Mouse (Mus musculus): ENCODE data around the gene Smarcd3. TPM values are rescaled to one million over a fixed set of nuclear protein-coding genes. Genes with fewer than 3 reads are reported as not detected.

Smarcd3 gene
- total RNA-seq, 2 experiments from 2014 or later, result 59.2 to 60.7 TPM

DNA sequence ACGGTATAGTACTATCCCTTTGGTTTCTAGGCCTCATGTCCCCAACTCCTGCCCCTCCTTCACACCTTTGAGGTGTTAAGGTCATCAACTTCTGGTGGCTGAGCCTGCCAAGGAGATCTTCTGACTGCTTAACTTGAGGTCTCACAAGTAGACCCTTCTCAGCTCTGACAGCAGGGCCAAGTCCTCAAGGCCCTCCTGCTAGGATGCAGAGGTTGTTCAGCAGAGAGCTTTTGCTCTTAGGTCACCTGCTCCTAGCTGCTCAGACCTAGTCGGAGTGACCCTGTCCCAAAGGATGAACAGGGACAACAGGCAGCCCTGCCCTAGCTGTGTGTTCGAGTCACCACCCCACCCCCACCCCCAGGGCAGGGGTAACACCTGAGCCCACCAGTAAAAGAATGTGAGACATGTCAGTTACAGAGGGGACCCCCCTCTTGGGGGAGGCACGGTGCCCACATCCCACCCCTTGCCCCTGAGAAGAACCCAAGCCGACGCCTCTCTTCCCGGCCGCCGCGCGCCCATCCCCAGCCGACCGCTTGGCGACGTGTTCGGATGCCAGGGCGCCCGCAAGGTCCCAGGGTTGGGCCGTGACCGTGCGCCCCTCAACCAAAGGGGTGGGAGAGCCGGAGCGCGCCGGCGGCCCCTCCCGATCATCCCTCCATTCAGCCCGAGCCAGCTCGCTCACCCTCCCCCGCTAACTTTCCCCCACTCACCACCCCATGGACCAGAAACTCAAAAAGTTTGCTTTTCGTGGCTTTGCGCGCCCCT, 23.0 kb downstream of the Smarcd3 start:
- intact Hi-C loops (cut with DNase I), result no loop called here
- DNase-seq, result peak; percentile 52

DNA sequence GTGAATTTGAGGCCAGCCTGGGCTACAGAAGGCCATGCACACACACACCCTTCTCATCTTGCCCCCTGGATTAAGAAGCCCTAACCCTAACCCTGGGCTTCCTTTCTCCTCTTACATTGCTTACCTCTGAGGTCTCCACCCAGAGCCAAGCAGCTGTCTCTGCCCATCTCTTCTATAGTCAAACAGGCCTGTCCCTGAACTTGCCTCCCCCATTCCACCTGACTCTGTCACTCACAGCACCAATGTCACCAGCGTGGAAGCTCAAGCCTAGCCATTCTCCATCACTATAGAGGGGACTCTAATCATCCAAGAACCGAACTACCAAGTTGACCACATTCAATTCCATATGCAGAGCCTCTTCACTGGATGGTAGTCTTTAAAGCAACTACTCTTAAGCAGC, 24.0 kb downstream of the Smarcd3 start:
- no peak for DNase-seq
- intact Hi-C loops (cut with DNase I), result no loop called here

DNA sequence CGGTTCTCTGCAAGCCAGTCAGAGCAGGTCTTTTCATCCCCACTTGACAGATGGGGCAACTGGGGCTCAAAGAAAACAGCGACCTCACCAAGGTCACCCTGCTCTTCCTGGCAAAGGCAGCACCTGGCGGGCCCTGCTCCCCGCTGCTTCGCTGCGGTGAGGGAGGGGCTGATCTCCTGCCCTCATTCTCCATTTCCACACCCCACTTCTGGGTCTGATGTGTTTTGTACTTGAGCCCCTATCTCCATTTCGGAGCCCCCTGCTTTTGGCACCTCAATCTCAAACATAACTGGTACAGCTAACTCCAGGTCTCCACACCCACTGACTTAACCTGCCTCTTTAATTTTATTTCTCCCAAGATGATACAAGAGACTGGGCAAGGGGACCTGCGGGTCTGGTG, 25.1 kb downstream of the Smarcd3 start:
- DNase-seq, result no peak
- intact Hi-C loops (cut with DNase I), result loop anchor here (1.0 to 5.0 kb wide), 3 partner anchors 52 to 89 kb away; no protein-coding TSS in a partner anchor

DNA sequence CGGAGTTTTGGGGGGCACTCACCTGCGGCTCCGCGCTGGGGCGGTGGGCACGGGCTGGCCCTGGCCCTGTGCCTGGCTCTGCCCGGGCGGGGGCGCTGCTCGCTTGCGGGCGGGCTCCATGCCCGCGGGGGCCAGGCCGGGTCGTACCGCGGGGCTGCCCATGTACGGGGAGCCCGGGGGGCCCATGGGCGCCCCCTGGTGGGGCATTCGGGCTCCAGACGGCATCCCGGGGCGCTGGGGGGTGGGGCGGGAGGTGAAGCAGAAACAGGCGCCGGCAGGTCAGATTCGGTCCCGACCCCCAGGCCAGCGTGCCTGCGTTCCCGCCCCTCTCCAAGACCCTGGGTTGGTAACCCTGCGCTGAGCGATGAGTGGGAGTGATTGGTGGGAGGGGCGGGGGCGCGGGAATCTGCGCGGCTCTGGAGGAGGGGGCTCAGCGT, 25.6 kb downstream of the Smarcd3 start:
- peak; percentile 79 to 85 for DNase-seq
- intact Hi-C loops (cut with DNase I), result loop anchor here (1.0 to 5.0 kb wide), 3 partner anchors 52 to 88 kb away; no protein-coding TSS in a partner anchor

DNA sequence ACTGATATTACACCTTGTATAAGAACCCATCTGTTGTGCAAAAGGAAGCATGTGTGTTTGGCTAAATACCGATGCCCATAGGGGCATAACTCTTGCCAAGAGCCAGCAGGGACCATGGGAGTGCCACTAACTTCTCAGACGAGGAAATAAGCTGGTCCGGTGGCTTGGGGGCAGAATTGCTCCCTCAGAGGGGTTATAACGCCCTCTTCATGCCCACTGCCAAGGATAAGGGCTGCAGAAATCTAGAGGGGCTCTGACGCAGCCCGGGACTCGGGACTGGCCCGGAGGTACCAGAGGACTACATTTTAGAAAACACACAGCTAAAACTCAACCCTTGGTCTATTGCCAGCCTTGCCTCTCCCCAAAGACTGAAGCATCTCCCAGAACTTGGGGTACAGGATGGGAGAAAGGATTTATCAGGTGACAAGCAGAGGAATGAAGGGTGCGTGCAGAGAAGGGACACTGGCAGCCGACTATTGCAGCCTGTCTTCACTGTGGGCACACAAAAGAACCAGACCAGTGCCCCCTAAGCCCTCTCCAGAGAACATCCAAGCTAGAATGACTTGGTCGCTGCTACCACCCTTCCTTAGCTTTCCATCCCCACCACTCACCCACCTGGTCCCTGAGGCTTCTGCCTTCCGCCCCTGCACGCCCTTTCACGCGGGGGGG, 26.2 kb downstream of the Smarcd3 start:
- intact Hi-C loops (cut with DNase I), result loop anchor here (2.0 to 5.0 kb wide), 2 partner anchors 53 to 66 kb away; no protein-coding TSS in a partner anchor
- no peak for DNase-seq

DNA sequence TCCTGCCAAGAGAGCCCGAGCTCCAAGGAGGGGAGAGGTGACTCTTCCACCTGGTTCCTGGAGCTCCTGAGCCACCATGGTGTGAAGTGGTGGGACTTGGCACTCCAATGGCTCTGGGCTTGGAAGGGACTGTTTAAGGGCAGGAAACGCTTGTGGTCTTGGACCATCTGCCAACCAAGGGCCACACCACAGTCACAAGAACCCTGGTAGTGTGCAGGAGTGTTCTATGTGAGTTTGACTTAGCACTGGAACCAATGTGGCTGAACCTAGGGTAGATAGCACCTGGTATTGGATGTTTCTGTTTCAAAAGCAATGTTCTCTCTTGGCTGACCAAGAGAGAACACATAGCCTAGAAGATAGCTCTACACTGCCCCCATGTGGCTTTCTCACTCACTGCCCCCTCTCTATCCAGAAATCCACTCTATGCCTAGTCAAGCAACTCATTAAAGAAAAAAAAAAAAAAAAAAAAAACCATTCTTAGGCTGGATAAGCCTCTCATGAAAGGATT, 26.9 kb downstream of the Smarcd3 start:
- intact Hi-C loops (cut with DNase I), result loop anchor here (5.0 kb wide), 1 partner anchor 65 kb away; no protein-coding TSS in a partner anchor
- peak; percentile 77 to 86 for DNase-seq

DNA sequence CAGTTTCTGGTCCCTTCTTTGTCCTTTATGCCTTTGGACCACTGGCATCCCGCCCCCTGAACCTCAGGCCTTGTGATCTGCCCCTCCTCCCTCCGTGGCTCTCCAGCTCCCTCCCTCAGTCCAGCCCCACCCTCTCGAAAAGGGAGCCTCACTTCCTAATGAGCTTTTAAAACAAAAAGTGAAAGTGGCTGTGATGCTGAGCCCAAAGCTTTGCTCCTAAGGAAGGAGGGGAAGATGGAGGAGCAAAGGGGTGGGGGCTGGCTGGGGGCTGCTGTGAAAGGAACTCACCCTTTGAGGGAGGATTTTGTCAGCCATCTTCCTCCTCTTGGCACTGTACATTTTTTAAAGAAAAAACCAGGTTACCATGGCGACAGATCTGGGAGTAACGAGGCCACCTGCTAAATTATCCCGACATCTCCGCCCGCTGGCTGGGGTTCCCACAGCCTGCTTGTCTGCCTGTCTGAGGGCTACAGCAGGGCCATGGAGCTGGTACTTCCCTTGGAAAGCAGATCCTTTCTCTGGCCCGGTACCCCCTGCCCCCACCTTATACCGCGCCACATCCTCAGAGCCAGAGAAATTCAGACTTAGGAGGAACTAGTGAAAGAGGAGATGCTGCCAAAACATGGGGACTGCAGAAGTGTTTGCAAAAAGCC, 27.6 kb downstream of the Smarcd3 start:
- DNase-seq, result no peak
- intact Hi-C loops (cut with DNase I), result loop anchor here (5.0 kb wide), 1 partner anchor 64 kb away; no protein-coding TSS in a partner anchor

DNA sequence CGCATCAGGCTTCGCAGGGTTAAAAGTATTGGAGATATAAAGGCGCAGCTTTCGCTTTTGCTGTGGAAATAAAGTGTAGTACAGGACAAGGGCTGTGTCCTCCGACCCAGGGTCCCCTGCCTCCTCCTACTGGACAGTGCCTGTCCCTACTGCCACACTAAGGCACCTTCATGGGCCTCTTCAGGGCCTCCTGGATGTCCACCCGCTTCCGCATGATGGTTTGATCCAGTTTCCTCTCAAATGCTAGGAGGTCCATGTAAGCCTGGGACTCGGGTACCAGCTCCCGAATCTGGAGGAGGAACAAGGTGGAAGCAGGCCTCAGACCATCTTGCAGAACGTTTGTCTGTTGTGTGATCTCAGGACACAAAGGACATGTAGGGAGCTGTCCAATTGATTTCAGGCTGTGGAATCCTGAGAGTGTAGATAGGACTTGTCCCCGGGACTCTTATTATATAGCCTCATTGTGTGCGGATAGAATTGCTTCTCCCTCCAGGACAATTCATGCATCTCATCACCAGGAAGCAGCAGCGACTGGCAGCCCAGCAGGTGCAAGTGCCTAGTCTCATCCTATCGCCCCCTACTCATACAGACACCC, 28.3 kb downstream of the Smarcd3 start:
- no peak for DNase-seq
- intact Hi-C loops (cut with DNase I), result loop anchor here (5.0 kb wide), 1 partner anchor 64 kb away; no protein-coding TSS in a partner anchor

DNA sequence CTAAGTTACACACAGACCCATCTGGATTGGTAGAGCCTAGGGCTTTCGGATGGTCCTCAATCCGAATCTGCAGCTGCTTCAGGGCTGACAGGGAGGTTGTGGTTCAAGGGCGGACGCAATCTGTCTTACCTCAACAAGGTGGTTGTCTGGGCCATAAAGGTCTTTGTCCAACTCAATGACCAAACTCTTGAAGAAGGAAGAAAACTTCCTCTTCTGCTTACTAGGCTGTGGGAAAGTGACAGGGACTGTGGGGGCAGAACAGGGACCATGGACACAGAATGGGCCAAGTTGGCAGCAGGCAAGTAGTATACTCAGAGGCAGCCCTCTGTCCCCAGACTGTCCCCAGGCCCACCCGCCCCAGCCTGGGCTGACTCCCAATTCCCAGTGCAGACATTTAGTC, 28.9 kb downstream of the Smarcd3 start:
- intact Hi-C loops (cut with DNase I), result loop anchor here (5.0 kb wide), 1 partner anchor 63 kb away; no protein-coding TSS in a partner anchor
- no peak for DNase-seq

DNA sequence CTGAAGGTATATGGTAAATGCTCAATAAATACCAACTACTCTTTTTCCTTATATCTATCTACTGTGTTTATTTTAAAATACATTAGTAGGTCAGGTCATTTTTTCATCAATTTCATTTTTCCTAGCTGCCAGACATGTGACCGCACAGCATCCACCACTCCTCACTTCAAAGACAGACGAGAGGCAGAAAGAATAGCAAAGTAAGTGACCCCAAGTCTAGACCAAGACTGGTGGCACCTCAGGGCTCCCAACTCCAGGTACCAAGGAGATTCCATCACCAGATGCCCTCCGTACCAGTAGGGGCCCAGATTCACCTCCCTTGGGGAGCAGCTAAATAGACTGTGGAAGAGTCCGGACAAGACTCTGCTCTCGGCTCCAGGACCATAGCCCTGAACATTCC, 29.9 kb downstream of the Smarcd3 start:
- intact Hi-C loops (cut with DNase I), result no loop called here
- no peak for DNase-seq

DNA sequence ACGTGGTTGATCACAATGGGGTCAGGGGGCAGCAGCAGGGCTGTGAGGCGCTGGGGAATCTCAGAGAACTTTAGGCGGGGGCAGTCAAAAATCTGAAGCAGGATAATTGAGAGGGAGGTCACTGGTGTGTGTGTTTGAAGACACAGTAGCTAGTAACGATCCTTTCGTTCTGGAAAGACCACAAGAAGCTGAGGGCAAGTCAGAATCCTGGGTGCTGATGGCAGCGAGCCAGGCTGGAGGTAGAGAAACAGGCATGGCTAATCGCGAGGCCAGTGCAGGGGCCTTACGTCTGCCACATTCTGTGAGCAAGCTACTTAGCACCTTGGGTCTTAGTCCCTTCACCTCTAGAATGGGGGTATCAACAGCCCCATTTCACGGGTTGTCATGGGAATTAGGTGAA, 30.3 kb downstream of the Smarcd3 start:
- no peak for DNase-seq
- intact Hi-C loops (cut with DNase I), result no loop called here

DNA sequence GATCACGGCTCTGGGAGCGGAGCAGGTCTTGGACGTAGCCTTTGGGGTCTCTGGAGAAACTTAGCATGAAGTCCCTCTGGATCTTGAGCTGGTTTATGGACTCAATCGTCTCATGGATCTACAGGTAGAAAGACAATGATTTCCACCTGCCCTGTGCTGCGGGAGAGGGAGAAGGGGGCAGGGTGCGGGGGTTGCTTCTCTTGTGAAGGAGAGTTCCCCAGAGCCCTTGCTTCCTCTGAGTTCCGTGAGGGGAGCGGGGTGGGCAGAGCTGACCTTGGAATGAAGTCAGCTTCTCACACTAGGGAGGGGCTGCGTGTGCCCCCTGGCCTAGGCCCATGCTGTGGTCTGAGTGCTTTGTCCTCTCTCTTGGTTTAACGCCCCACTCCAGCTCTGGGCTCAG, 31.0 kb downstream of the Smarcd3 start:
- intact Hi-C loops (cut with DNase I), result no loop called here
- DNase-seq, result no peak

DNA sequence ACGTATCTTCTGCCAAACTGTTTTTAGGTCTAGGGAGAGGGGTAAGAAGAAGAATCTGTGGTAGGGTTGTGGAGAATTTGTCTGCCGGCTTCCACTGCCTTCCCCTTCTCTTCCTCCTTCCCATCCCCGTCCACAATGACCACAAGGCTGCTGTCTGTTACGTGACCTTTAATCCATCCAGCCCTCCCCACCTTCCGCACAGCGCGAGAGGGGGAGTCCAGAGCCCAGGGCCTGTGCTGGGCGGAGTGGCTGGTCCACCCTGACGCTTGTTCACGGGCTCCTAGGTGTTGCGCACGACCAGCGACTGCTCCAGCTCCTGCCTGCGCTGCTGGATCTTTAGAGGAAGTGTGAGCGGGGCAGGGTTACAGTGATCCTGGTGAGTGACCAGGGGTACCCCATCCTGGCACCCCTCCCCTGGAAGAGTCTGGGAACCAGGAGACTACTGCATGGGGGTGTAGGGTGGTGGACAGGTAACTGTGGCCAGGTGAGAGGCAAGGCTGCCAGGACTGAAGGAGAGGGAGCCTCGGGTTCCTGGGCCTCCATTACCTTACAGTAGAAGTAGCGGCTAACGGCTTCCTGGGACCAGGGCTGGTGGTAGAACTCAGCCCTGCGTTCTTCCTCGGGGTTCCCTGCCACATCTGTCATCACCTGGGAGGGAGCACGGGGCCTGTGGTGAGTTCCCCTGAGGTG, 31.6 kb downstream of the Smarcd3 start:
- DNase-seq, result no peak
- intact Hi-C loops (cut with DNase I), result no loop called here

DNA sequence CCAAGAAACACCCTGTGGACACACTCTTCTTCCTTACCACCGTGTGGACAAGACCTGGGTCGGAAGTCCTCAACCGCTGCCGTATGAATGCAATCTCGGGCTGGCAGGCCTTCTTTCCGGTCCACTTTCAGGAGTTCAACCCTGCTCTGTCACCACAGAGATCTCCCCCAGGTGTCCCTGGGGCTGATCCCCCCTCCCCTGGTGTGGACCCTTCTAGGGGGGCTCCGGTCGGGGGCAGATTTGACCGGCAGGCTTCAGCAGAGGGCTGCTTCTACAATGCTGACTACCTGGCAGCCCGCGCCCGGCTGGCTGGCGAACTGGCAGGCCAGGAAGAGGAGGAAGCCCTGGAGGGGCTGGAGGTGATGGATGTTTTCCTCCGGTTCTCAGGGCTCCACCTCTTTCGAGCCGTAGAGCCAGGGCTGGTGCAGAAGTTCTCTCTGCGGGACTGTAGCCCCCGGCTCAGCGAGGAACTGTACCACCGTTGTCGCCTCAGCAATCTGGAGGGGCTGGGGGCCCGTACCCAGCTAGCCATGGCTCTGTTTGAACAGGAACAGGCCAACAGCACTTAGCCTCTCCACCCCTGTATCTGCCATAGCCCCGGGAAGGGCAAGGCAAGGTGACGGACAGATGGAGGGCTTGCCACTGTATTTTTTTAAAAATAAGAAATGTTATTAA, 32.3 kb downstream of the Smarcd3 start:
- no peak for DNase-seq
- intact Hi-C loops (cut with DNase I), result no loop called here

DNA sequence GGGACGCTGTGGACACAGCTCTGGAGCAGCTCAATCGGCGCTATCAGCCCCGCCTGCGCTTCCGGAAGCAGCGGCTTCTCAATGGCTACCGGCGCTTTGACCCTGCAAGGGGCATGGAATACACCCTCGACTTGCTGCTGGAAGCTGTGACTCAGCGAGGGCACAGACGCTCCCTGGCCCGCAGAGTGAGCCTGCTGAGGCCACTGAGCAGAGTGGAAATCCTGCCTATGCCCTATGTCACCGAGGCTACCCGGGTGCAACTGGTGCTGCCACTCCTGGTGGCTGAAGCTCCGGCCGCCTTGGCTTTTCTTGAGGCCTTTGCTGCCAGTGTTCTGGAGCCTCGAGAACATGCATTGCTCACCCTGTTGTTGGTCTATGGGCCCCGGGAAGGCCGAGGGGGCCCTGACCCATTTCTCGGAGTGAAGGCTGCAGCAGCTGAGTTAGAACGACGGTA, 32.9 kb downstream of the Smarcd3 start:
- intact Hi-C loops (cut with DNase I), result no loop called here
- DNase-seq, result no peak

DNA sequence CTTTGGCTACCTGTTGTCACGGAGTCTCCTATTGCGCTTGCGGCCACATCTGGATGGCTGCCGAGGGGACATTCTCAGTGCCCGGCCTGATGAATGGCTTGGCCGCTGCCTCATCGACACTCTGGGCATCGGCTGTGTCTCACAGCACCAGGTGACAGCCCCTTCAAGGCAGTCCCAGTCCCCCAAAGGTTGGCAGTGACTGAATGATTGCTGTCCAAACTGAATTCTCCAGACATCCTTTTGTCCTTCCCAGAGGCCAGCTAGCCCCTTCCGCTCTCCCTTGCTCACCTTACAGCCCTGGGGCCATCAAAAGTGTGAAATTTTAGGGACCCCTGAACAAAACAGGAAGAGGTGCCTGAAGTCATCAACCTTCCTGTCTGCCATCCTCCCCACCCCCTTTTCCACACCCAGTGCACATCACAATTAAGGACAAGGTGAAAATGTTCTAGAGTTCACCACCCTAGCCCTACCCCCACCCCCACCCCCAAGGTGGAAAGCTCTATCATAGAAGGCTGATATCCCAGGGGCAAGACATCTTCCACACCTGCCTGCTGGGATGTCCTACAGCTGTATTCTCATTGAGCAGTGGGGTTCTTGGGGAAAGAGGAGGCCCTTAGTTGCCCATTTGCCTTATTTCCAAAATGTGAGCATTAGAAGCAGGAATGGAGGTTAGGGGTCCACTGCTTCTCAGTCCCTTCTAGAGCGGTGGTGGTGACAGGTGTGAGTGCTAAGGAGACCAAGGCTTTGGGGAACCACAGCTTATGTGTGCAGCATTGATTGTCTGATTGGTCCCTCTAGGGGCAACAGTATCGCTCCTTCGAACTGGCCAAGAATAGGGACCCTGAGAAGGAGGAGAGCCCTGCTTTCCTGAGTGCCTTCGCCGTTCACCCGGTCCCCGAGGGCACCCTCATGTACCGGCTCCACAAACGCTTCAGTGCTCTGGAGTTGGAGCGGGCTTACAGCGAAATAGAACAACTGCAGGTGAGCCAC, 34.4 kb downstream of the Smarcd3 start:
- no peak for DNase-seq
- intact Hi-C loops (cut with DNase I), result no loop called here

DNA sequence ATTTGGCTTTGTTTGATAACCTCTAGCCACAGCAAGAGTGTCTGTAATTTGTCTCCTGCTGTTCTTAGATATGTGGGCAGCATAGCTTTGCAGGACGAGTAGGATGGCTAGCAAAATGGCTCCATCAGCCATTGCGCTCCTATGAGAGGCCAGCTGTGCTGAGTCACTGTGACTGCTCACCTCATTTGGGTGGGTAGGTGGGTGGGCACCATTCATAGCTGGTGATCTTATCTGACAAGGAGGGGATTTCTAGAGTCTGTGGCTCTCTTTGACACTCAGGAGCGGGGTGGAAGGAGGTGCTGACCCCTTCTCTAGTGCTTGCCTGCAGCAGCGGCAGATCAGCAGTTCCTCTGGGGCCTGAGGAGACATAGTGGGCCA, 37.0 kb downstream of the Smarcd3 start:
- no peak for DNase-seq
- intact Hi-C loops (cut with DNase I), result no loop called here

DNA sequence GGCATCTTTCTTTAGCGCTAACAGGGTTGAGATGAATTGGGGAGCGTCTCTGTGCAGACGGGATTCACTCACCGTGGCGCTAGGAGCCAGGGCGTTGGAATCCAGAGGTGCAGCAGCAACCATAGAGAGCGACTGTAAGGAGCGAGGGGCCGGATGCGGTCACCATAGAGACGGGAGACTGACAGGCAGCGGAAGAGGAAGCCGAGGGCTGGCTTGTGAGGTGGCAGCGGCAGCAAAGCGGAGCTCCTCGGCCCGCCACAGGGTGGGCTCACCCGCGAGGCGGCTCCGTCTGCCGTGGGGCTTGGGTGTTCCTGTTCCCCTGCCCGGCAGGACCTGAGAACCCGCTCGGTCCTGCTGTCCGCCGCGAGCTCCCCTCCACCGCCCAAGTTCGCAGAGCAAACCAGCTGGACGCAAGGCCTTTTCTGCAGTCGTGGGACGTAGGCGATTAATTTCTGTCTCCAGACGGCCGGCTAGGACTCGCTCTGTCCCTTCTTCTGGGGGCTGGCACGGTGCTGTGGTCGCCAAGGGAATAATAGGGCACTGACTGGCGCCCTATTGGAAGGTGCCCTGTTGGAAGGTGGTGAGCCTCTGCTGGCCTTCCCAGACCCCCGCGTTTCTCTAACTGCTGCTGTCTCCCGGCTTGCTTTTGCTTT, 37.5 kb downstream of the Smarcd3 start, which contains the start of gene Chpf2:
TSS of gene Chpf2 (plus strand) at position 195 of the 653 bp plus-strand sequence.
- intact Hi-C loops (cut with DNase I), result no loop called here
- peak; percentile 78 to 81 for DNase-seq
